Mouse (Mus musculus): ENCODE results near the gene Ndufa4l2. TPM values are rescaled to one million over a fixed set of nuclear protein-coding genes. Genes with fewer than 3 reads are reported as not detected.

Ndufa4l2 gene
- polyA plus RNA-seq, 1 experiment from 2014 or later = 91.9 TPM

- no peak for DNase-seq (ENCODE audit: low spot score)
- peaks cover 35% of the 10 kb centered on the region for H3K36me3 ChIP-seq (ENCODE audit: control insufficient read depth, insufficient read depth, low read length)
- peaks cover 28% of the 10 kb centered on the region for H3K4me1 ChIP-seq (ENCODE audit: control insufficient read depth, insufficient read depth, low read length)
- ATAC-seq (ENCODE audit: low read depth) = no peak
- H3K27me3 ChIP-seq (replicated peaks; ENCODE audit: control insufficient read depth, insufficient read depth, low read length) = peaks cover 37% of the 10 kb centered on the region
- H3K9me3 ChIP-seq (ENCODE audit: control insufficient read depth, low read length) = no peaks in the 10 kb centered on the region
- no peak overlapping the region for H3K4me2 ChIP-seq (ENCODE audit: low read depth, low read length)
- 93% methylated on average over 25 of the region's 26 CpGs for WGBS
- no peak overlapping the region for H3K27ac ChIP-seq (replicated peaks; ENCODE audit: low read depth, low read length)
- H3K4me3 ChIP-seq (ENCODE audit: low read depth, low read length) = no peak overlapping the region
- H3K9ac ChIP-seq (ENCODE audit: low read depth, low read length) = no peak overlapping the region
Measured at GRCm38 (mm10) chr10:127519041-127519701, 4.4 kb downstream of the Ndufa4l2 start.

DNA sequence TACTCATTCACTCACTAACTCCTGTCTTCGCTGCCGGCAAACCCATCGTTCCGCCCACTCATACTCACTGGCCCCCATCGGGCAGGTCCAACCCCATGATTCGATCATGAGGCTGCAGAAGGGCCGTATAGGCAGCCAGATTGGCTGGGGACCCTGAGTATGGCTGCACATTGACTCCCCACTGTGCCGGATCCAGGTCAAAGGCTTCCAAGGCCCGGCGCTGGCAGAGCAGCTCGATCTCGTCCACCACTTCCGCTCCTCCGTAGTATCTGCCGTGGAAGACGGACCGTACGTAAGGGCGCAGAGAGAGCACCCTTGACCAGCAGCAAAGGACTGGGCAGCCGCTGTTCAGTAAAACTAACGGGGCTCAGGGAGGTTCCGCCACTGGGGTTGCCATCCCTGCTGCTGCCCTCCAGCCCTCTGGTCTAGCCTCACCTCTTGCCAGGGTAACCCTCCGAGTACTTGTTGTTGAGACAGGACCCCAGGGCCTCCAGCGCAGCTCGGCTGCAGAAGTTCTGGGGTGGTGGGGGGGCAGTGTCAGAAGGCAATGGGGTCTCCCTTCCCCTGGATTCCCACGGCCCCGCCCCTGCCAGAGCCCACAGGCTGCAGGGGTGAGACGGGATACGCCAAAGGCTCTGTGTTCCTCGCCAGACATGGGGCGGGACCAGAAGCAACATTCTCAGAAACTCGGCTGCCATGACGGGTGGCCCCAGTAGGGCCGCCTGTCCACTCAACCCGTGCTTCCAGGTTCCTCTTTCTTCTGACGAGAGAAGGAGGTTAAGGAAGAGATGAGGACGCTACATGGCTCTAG is 5.3 kb downstream of the Ndufa4l2 start:
- ATAC-seq (ENCODE audit: low read depth) = no peak
- no peak for DNase-seq (ENCODE audit: low spot score)
- no peak overlapping the region for H3K27ac ChIP-seq (replicated peaks; ENCODE audit: low read depth, low read length)
- H3K9me3 ChIP-seq (ENCODE audit: control insufficient read depth, low read length) = no peaks in the 10 kb centered on the region
- peaks cover 37% of the 10 kb centered on the region for H3K27me3 ChIP-seq (replicated peaks; ENCODE audit: control insufficient read depth, insufficient read depth, low read length)
- H3K4me2 ChIP-seq (ENCODE audit: low read depth, low read length) = peak overlapping the region; percentile 92; the same call in 1 of the 2 replicates
- H3K36me3 ChIP-seq (ENCODE audit: control insufficient read depth, insufficient read depth, low read length) = peaks cover 35% of the 10 kb centered on the region
- H3K9ac ChIP-seq (ENCODE audit: low read depth, low read length) = no peak overlapping the region
- H3K4me3 ChIP-seq (ENCODE audit: low read depth, low read length) = no peak overlapping the region
- peaks cover 33% of the 10 kb centered on the region for H3K4me1 ChIP-seq (ENCODE audit: control insufficient read depth, insufficient read depth, low read length)
- 94% methylated on average over 36 of the region's 37 CpGs for WGBS

GRCm38 (mm10) chr10:127520714-127521357 is 6.1 kb downstream of the Ndufa4l2 start:
- H3K9ac ChIP-seq (ENCODE audit: low read depth, low read length) = peak overlapping the region; percentile 66; the same call in 1 of the 2 replicates
- peak overlapping the region; percentile 58; the same call in 1 of the 2 replicates for H3K4me3 ChIP-seq (ENCODE audit: low read depth, low read length)
- H3K4me1 ChIP-seq (ENCODE audit: control insufficient read depth, insufficient read depth, low read length) = peaks cover 34% of the 10 kb centered on the region
- H3K4me2 ChIP-seq (ENCODE audit: low read depth, low read length) = peak overlapping the region; percentile 92
- DNase-seq (ENCODE audit: low spot score) = no peak
- H3K36me3 ChIP-seq (ENCODE audit: control insufficient read depth, insufficient read depth, low read length) = peaks cover 35% of the 10 kb centered on the region
- no peak overlapping the region for H3K27ac ChIP-seq (replicated peaks; ENCODE audit: low read depth, low read length)
- peaks cover 37% of the 10 kb centered on the region for H3K27me3 ChIP-seq (replicated peaks; ENCODE audit: control insufficient read depth, insufficient read depth, low read length)
- no peaks in the 10 kb centered on the region for H3K9me3 ChIP-seq (ENCODE audit: control insufficient read depth, low read length)
- 79% methylated on average over 20 of the region's 20 CpGs for WGBS
- ATAC-seq (ENCODE audit: low read depth) = no peak

DNA sequence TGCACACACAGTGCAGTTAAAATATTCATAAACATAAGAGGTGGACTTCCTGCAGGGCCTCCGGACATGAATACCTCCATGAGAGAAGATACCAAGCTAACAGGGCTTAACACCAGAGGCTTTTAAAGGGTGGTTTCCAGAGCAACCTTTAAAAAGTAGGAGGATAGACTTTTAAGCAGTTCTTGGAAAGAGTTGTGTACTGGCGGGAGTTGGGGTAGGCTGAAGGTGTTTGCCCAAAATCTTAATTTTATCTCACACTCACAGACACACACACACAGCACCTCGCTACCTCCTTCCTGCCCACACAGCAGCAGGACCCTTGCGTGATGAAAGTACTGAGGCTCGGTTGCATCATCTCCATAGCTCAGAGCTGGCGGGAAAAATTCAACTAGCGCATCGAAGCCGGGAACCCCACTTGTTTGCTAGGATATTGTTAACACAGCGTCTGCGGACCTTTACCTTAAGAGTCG is 6.9 kb downstream of the Ndufa4l2 start:
- Histone ChIP-seq H3K4me3 (ENCODE audit: low read depth, low read length) (peak overlapping the region; percentile 58), H3K27ac (replicated peaks; ENCODE audit: low read depth, low read length) (no peak overlapping the region), H3K4me2 (ENCODE audit: low read depth, low read length) (peak overlapping the region; percentile 92), H3K4me1 (ENCODE audit: control insufficient read depth, insufficient read depth, low read length) (peaks cover 34% of the 10 kb centered on the region), H3K27me3 (replicated peaks; ENCODE audit: control insufficient read depth, insufficient read depth, low read length) (peaks cover 40% of the 10 kb centered on the region), H3K36me3 (ENCODE audit: control insufficient read depth, insufficient read depth, low read length) (peaks cover 35% of the 10 kb centered on the region), H3K9ac (ENCODE audit: low read depth, low read length) (peak overlapping the region; percentile 66), H3K9me3 (ENCODE audit: control insufficient read depth, low read length) (no peaks in the 10 kb centered on the region)
- WGBS = 5% methylated on average over 12 of the region's 12 CpGs
- peak; percentile 4; the same call in 1 of the 2 replicates for ATAC-seq (ENCODE audit: low read depth)
- DNase-seq (ENCODE audit: low spot score) = no peak

DNA sequence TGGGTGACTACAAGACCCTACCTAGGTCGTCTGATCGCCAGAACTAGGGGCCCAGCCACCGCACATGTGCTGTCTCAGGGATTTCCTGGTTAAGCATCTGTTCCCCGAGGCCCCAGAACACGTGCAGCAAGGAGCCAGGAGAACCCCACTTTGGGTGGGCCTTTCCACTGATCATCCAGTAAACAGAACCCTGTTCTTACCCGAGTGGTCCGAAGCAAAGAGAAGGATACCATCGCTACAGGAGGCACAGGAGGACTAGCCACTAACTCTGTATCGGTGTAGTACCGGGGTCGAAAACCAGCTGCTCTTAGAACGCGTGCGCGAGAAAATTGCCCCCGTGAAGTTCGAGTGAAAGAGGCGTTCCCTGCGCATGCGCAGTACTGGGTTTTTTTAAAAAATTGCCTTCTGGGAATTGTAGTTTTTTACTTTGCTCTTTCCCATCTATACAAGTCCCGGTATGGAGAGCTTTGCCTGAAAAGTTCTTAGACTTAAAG is 7.4 kb downstream of the Ndufa4l2 start, which contains the start of gene Shmt2:
Shmt2 (minus strand) TSS at position 357 of the 494 bp plus-strand sequence.
- Histone ChIP-seq H3K36me3 (ENCODE audit: control insufficient read depth, insufficient read depth, low read length) (peaks cover 34% of the 10 kb centered on the region), H3K9me3 (ENCODE audit: control insufficient read depth, low read length) (no peaks in the 10 kb centered on the region), H3K4me2 (ENCODE audit: low read depth, low read length) (peak within 1 kb of the TSS; percentile 92), H3K27ac (replicated peaks; ENCODE audit: low read depth, low read length) (no peak within 1 kb of the TSS), H3K4me3 (ENCODE audit: low read depth, low read length) (peak within 1 kb of the TSS; percentile 58), H3K27me3 (replicated peaks; ENCODE audit: control insufficient read depth, insufficient read depth, low read length) (peaks cover 45% of the 10 kb centered on the region), H3K4me1 (ENCODE audit: control insufficient read depth, insufficient read depth, low read length) (peaks cover 33% of the 10 kb centered on the region), H3K9ac (ENCODE audit: low read depth, low read length) (peak within 1 kb of the TSS; percentile 66)
- DNase-seq (ENCODE audit: low spot score) (peak; percentile 96), ATAC-seq (ENCODE audit: low read depth) (peak; percentile 70)
- WGBS = 0% methylated on average over 21 of the region's 21 CpGs

DNA sequence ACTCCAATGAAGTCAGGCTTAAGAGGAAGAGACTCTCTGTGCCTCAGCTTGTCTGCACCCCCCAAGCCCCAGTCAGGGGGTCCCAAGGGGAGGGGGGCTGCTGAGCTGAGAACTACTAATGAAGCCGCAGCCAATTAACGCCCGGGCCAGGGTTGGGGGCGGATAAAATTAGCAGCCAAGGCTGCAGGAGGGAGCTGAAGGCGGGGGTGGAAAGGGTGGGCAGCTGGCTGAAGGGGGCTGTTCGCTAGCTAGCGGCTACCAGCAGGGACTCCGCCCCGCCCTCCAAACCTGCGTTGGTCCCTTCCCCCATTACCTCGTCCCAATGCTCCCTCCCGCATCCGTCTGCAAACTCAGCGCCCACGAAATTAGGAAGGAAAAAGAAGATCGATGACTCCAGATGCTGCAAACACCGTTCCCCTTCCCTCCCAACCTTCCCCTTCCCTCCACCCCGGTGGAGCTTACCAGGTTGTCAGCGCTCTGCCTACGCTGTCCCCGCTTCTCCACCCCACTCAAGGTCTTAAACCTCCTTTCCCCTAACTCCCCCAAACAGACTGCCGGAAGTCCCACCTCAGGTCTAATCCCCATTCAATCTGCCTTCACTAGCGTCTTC is 10.0 kb downstream of the Ndufa4l2 start:
- H3K9ac ChIP-seq (ENCODE audit: low read depth, low read length) = no peak overlapping the region
- H3K27ac ChIP-seq (replicated peaks; ENCODE audit: low read depth, low read length) = no peak overlapping the region
- 2% methylated on average over 15 of the region's 23 CpGs for WGBS
- peak overlapping the region; percentile 16; the same call in 1 of the 2 replicates for H3K4me2 ChIP-seq (ENCODE audit: low read depth, low read length)
- ATAC-seq (ENCODE audit: low read depth) = no peak
- no peaks in the 10 kb centered on the region for H3K9me3 ChIP-seq (ENCODE audit: control insufficient read depth, low read length)
- no peak for DNase-seq (ENCODE audit: low spot score)
- H3K36me3 ChIP-seq (ENCODE audit: control insufficient read depth, insufficient read depth, low read length) = peaks cover 8% of the 10 kb centered on the region; the same call in 1 of the 2 replicates
- H3K4me1 ChIP-seq (ENCODE audit: control insufficient read depth, insufficient read depth, low read length) = peaks cover 33% of the 10 kb centered on the region
- peaks cover 66% of the 10 kb centered on the region for H3K27me3 ChIP-seq (replicated peaks; ENCODE audit: control insufficient read depth, insufficient read depth, low read length)
- peak overlapping the region; percentile 14; the same call in 1 of the 2 replicates for H3K4me3 ChIP-seq (ENCODE audit: low read depth, low read length)

DNA sequence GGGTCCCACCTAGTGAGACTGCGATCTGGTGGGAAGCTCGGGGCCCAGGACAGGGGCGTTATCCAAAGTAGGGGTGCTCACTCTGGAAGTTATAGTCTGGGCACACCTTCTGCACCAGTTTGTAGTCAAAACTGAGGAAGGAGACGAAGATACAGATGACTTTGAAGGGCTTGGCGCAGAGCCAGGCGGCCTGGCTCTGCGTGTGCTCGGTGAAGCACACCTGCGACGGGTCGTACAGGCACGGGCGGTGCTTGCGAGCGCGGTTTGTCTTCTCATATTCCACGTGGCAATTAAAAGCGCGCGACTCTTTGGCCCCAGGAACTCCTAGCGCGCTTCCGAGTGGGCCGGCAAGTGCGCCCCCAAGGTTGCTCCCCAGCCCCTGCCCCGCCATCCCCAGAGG is 11.3 kb downstream of the Ndufa4l2 start:
- WGBS = under 1% methylated on average over 20 of the region's 26 CpGs
- ATAC-seq (ENCODE audit: low read depth) (no peak), DNase-seq (ENCODE audit: low spot score) (peak; percentile 47)
- Histone ChIP-seq H3K4me2 (ENCODE audit: low read depth, low read length) (peak overlapping the region; percentile 49), H3K36me3 (ENCODE audit: control insufficient read depth, insufficient read depth, low read length) (no peaks in the 10 kb centered on the region), H3K4me3 (ENCODE audit: low read depth, low read length) (peak overlapping the region; percentile 28), H3K9me3 (ENCODE audit: control insufficient read depth, low read length) (no peaks in the 10 kb centered on the region), H3K9ac (ENCODE audit: low read depth, low read length) (no peak overlapping the region), H3K27ac (replicated peaks; ENCODE audit: low read depth, low read length) (no peak overlapping the region), H3K27me3 (replicated peaks; ENCODE audit: control insufficient read depth, insufficient read depth, low read length) (peaks cover 79% of the 10 kb centered on the region), H3K4me1 (ENCODE audit: control insufficient read depth, insufficient read depth, low read length) (peaks cover 35% of the 10 kb centered on the region)

DNA sequence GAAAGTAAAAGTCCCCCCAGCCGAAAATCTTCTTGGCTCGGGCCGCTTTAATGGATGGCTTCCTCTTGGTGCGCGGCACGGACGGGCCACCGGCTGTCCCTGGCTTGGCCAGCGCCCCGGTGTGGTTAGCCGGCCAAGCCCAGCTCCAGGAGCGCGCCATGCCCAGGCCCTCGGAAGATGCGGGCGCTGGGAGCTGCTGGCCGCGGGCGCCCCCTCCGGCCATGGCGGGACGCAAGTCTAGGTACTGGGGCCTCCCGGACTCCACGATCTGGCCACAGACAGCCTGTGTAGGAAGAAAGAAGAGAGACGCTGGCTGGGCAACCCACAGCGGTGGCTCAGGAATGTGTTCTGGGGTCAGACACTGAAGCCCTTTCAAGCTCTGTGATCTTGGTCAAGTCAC is 11.9 kb downstream of the Ndufa4l2 start:
- no peak overlapping the region for H3K27ac ChIP-seq (replicated peaks; ENCODE audit: low read depth, low read length)
- no peaks in the 10 kb centered on the region for H3K9me3 ChIP-seq (ENCODE audit: control insufficient read depth, low read length)
- H3K4me1 ChIP-seq (ENCODE audit: control insufficient read depth, insufficient read depth, low read length) = peaks cover 33% of the 10 kb centered on the region
- H3K36me3 ChIP-seq (ENCODE audit: control insufficient read depth, insufficient read depth, low read length) = no peaks in the 10 kb centered on the region
- DNase-seq (ENCODE audit: low spot score) (peak; percentile 44), ATAC-seq (ENCODE audit: low read depth) (peak; percentile 34; the same call in 1 of the 2 replicates)
- H3K27me3 ChIP-seq (replicated peaks; ENCODE audit: control insufficient read depth, insufficient read depth, low read length) = peaks cover 85% of the 10 kb centered on the region
- H3K4me2 ChIP-seq (ENCODE audit: low read depth, low read length) = peak overlapping the region; percentile 49
- H3K4me3 ChIP-seq (ENCODE audit: low read depth, low read length) = peak overlapping the region; percentile 28
- H3K9ac ChIP-seq (ENCODE audit: low read depth, low read length) = no peak overlapping the region
- WGBS = 2% methylated on average over 21 of the region's 26 CpGs

All from embryonic facial prominence, embryonic 14.5 days (tissue).